Mouse (Mus musculus) adrenal gland, adult 8-10 months (tissue): ENCODE data around the gene Hormad2. TPM values are rescaled to one million over a fixed set of nuclear protein-coding genes. Genes with fewer than 3 reads are reported as not detected.

Experiments
- DNase-seq: peaks from one replicate; pipeline ENCODE4 v3.0.0; 2022
- total RNA-seq, 4 experiments: library from RNA; stranded (reverse); gene quantifications; 2 replicates each; pipeline ENCODE4 v1.2.4; 2022

Hormad2 gene
- total RNA-seq, 4 experiments from 2014 or later, result 0.62 to 1.9 (median 1.5) TPM; not detected in 1

DNA sequence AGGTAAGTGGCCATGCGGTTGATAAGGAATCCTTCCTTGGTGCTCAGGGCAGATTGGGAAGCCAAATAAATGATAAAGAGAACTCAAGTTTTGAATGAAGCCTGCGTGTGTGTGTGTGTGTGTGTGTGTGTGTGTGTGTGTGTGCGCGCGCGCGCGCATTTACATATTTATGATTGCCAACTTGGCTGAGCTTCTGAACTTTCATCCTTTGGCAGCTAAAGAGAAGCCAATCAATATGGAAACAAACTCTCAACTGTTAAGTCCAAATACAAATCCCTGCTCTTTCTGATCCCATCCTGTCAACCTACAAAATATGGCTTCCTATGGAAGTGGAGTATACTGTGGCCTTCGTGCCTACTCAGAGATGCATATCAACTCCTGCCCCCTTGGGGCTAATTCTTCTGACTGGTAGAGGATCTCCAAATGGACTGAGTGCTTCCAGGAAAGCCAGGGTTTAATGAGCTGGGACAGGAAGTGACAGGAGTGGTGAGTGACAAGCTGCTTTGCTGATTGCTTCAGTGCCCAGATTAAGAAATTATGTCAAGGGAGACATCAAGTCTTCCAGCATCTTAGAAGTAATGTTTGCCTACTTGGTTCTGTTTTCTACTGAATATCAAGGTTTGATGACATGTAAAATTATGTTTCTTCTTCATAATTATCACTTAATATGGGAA is 5.4 kb upstream of the Hormad2 start:
- DNase-seq, result no peak

DNA sequence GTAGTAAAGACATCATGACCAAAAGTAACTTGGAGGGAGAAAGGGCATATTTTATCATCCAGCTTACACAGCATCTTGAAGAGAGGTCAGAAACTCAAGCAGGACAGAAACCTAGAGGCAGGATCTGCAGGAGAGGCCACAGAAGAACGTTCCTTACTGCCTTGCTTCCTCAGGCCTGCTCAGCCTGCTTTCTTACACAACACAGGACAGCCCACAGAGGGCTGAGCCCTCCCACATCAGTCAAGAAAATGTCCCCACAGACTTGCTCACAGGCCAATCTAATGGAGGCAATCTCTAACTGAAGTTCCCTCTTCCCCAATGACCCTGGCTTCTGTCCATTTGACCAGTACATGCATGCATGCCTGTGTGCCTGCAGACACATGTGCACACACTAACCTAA is 1.4 kb upstream of the Hormad2 start:
- DNase-seq, result no peak

DNA sequence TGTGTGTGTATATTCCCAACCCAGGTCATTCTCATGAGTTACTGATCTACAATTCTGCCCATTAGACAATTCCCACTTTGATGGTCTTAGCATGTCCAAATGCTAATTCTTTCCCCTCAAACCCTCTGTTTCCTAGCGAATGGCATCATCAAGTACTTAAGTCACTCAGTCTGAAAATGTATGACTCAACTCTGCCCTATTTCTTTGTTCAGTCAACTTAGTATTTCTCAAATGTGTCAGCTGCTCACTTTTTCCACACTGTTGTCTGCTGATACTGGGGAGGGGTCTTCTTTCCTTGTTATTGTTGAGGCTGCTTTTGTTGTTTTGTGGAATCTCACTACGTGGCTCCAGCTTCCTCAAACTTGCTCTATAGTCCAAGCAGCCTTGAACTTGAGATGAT is 2.7 kb downstream of the Hormad2 start:
- no peak for DNase-seq

DNA sequence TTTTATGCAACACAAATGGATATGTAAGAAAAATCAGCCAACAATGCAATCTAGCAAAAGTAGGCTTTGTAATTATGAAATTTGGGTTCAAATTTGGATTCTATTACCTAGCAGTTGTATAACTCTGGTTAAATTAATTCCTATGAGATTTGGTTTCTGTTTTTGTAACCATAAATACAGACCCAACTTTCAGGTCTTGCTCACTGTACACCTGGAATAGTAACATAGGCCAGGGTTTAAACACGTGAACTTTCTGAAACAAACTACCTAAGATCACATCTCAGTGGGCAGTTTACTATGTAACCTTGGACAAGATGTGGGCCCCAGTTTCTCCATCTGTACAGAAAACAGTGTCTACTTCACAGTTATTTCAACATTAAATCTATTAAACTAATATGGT is 3.6 kb downstream of the Hormad2 start:
- no peak for DNase-seq

DNA sequence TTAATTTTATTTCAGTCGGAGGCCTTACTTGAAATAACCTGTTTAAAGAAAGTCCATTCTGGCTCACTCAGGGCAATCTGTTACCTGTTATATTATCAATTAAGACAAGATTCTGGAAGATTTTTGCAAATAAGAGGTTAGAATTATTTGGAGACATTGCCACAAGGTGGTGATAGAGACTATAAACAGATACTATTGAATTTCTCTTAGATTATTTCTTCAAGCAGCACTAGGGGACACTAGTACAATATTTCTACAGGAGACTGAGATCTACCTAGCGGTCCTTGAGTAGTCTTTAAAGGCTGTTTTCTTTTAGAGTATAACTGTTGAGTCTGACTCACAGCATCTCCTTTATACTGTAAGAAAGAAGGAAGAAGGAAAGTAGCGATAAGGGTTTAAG is 4.3 kb downstream of the Hormad2 start:
- no peak for DNase-seq

DNA sequence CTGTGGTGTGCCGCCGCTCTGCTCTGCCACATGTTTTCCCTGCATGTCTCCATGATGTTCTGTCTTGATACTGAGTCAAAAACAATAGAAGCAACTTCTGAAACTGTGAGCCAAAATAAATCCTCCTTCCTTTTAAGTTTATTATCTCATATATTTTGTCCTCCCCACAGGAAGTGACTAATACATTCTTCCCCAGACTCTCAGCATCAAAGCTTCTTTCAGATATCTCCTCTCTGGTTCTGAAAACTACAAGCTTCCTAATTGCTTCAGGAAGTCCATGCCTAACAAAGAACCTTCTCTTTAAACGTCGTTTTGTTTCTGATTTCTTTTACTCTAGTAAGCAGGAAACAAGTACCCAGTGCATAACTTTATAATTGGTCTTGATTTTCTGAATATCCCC is 6.4 kb downstream of the Hormad2 start:
- no peak for DNase-seq

DNA sequence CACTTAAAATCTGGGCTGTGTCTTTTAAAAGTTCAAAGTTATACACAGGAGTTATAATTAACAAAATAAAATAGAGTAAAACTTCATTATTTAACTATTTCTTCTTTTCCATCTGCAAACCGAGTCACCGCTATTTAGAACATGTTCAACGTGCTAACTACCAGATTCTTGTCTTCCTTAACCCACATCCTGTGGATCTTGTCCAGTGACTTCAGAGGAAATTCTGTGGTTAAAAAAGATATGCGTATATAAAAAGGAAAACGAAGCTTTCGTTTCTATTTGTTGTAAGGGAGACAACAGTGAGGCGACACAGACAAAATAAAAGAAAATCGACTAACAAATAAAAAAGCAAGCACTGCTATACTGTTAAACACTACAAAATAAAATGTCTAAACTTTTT is 17.1 kb downstream of the Hormad2 start:
- no peak for DNase-seq

DNA sequence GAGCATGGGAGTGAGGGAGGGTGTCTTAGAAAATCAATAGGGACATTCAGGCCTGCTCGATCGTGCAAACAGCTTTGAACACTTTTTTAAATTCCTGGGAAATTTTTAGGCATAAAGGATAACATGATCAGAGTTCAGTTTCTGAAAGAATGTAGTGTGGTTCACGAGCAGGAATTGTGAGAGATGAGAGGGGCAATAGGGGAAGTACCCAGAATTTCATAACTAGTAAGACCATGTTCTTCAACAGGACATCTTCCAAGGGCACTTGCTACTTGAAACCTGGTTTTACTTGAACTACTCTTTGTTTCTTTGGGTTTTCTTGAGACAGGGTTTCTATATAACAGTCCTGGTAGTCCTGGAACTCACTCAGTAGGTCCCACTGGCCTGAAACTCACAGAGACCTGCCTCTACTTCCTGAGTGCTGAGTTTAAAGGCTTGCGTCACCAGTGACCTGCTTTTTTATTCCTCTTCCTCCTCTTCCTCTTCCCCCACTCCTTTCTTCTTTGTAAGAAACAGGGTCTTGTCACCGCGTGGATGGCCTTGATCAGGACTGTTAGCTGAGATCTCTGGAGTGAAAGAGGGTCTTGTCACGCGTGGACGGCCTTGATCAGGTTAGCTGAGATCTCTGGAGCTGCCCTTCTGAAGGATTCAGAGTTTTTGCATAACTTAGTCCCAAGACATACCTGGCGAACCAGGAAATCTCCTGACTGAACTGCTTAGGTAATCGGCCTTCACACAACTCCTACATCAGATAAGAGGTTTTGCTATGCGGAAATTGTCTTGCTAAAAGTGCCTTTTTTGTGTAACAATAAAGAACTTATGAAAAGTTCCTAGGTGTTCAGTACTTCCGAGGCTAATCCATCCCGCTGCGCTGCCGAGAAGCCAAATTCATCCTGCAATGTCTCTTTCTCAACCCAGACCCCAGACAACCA is 18.1 kb downstream of the Hormad2 start:
- DNase-seq, result no peak

DNA sequence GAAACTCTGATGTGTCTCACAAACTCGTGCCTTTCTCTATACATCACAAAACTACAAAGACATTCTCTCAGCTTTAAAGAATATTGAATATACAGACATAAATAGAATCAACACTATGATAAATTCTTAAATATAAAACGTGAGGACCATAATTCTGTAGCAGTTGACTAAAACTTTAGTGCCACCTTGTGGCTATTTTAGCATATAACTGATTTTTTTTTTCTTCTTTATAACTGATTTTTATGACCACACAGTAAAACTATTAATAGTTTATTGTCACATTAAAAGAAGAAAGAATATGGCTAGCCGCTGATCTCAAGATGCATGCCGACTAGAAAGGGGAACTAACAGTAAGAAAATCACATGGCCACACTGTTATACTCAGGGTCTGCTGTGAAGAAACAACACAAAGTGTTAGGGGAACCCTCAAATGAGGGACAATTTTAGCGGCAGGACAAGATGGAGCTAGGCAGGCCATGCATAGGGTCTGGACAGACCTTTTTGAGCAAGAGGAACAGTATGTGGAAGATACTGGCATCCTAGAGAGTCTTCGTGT is 18.9 kb downstream of the Hormad2 start:
- no peak for DNase-seq

DNA sequence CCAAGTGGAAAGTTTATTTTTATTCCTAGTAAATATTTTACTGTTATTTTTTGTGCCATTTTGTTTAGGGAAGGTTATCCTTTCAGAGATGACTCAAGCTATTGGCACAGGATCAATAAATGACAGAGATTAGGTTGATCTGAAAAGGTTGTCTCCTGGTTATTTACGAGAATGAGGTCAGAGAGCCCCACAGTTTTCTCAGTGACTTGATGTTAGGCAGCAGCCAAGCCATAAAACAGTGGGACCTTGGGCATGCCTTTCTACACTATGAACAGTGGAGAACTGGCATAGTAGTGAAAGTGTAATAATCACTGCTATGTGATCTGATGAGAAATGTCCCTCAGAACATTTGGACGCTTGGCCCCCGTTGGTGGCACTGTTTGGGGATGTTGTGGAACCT is 22.9 kb downstream of the Hormad2 start:
- peak; percentile 25 for DNase-seq

DNA sequence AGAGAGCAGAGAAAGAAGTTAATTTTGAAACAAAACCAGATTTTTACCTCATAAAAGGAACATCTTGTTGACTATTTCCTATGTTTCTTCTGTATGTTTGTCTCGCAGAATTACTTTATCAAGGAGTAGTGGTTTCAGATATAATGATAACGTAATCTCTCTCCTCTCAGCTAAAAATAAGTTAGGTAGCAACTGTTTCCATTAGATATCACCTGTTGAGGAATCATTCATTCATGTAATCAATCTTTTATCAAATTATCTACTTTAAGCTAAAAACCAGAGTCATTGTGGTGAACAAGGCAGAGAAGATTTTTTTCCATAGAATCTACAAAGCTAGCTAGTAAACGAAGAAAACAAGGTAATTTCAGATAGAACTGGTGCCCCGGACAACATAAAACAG is 28.6 kb downstream of the Hormad2 start:
- no peak for DNase-seq

DNA sequence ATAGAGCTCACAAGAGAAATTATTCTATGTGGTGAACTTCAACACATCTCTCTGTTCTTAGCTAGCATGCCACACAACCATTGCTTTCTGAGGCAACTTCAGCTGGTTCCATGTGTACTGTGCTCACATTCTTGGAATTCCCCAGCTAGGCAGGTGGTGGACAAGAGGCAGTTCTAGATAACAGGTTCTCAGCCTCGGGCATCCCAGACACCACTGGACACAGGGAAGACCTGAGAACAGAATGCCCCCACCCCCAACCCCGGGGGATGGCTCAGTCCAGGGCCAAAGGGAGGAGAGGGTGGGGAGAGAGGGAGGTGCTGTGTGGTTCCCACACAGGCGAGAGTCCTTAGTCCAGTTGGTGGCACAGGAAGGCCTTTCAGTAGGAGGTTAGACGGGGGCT is 36.6 kb downstream of the Hormad2 start:
- no peak for DNase-seq

DNA sequence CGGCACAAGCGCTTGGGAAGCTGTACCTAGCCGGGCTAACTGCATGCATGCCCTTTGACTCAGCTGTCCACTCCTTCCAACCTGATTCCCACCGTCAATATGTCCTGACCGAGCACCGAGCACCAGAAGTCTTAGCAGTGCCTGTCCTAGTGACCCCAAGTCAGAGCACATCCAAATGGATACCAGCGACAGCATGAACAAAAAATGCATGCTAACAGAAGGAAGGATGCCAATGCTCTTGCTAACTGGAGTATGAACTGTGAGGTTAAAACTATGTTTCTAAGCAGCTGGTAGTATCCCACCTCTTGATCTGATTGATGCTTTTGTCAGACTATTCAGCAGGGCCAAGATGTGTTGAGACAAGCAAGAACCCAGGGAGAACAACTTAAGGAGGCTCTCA is 37.5 kb downstream of the Hormad2 start:
- DNase-seq, result no peak

DNA sequence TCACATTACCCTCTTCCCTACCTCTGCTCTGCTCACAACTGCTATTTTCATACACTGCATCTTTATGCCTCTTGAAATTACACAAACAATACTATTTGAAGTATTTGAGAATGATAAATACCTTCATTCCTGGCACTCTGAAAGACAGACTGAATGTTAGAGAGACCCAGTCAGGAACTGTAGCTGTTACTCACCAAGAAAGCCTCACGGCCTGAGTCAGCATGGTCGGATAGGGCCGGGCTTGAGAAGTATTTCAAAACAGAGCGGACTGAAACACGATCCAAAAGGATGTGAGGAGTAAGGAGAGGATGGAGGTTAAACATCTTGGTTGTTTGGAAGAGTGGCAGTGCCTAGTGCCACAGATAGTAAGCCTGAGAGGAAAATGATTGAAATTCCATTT is 39.7 kb downstream of the Hormad2 start:
- DNase-seq, result no peak

DNA sequence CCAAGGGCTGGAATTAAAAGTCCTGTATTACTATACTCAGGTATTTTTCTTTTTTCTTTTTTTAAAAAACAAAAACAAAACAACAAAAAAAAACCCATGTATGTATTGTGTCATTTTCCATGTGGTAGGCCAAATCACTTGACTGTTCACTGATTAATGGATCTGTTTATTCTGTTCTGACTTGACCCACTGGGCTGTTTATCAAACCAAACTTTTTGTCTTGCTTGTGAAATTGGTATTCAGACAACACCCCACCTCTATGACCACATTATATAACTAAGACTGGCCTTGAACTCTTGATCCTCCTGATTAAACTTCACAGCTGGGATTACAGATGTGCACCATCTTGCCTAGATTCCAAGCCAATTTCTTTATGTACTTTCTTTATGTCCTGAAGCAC is 46.7 kb downstream of the Hormad2 start:
- no peak for DNase-seq

DNA sequence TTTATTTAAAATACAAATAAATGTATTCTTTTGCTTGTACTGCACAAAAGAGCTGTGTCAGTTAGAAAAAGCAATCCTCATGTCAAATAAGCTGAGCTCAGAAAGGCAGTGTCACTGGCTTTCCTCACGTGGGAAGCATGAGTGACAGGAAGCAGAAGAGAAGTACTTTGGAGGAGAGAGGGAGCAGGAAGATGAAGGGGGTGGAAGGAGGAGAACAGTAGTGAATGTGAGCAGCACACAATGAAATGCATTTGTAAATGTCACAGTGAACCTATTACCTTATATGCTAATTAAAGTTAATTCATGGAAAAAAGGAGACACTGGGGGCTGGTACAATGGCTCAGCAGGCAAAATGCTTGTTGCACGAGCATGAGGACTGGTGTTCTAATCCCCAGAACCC is 52.9 kb downstream of the Hormad2 start:
- no peak for DNase-seq

DNA sequence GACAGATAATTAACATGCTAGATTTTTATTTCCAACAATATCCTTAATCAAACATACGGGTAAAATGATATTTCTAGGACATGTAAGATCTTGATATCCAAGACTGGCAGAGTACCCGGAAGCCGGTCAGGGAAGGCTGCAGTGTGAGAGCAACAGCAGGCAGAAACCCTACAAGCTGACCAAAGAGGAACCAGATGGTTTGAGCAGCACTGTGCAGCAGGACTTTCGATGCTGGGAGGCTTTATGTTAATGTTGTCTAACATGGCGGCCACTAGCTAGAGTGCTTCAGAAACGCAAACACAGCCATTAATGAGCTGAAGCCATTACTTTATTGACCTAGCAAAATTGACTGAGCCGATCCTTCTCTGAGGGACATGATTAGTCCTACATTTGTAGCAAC is 58.6 kb downstream of the Hormad2 start:
- no peak for DNase-seq

DNA sequence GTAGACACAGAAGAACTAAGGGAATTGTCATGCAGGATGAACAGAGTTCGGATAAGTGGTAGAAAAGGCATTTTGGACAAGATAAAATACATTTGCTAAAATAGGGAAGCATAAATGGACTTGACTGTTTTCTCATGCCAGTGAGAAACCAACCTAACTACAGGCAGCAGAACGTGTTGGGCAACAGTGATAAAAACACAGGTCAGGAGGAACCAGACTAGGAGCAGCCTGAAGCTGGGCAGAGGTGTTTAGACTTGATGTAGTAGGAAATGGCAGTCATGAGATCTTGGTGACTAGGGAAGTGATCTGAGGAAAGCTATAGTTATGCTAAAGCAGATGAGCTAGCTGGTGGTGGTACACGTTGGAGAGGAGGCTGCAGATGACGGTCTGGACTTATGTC is 61.0 kb downstream of the Hormad2 start:
- DNase-seq, result no peak

DNA sequence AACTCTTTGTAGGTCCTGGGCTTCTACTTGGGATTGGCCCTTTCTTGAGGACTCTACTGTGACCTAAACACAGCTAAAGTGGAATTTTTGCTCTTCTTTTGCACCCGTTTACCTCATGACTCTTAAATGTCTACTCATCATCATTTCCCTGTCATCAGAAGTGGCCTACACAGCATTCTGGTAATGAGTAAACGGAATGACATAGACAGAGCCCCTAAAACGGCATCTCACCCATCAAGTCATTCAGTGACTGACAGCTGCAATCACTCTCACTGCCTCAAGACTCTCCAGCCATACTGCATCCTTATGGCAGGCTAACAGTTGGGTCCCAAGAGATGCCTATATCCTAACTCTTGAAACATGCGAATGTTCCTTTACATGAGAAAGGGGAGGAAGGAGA is 74.5 kb downstream of the Hormad2 start:
- no peak for DNase-seq

DNA sequence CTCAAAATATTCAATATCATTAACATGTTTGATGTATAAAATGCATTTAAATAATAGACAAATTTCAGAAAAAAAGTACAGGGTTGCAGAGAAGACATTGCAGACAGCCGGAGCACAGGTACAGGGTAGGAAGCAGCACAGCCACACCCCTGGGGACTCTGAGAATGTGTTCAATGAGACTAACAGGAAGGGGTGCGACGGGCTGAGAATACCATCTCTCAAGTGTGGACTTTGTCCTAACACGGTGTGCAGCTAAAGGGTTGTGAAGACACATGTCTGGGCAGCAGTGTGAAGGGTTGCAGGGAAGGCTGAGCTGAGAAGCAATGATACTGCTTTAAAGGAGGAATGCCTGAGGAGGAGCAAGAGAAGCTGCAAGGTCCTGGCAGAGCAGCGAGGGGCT is 85.5 kb downstream of the Hormad2 start:
- DNase-seq, result no peak

DNA sequence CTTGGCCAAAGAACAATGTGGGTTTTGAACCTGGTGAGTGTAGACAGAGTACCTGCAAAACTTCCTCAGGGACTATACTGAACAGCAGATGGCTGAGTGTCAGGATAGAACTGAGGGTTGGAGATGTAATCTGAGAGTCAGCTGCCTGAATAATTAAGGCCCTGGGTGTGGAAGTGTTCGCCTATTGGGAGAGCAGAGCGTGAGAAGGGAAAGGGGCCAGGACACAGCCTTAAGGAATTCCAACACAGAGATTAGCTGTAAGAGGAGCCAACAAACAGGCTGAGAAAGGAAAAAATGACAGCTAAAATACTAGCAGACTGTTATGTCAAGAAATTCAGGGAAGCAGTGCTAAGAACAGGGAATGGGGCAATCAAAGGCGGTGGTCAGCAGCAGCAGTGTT is 88.3 kb downstream of the Hormad2 start:
- DNase-seq, result no peak

DNA sequence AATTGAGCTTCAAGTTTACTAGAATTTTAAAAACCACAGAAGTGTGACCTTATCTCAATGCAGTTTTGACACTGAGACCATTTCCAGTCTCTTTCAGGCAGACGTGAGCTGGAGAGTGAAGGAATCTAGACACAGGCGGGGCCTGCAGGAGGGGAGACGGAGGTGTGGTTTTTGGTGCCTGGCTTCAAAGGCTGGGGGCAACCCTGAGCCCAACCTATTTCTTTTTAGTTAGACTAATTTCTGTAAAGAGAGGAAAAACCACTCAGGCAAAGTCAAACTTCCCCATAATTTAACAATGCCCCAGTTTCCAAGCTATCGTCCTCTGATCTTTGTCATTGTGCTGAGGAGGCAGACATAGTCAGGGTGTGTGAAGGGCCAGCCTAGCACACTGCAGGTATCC is 97.0 kb downstream of the Hormad2 start:
- DNase-seq, result no peak

DNA sequence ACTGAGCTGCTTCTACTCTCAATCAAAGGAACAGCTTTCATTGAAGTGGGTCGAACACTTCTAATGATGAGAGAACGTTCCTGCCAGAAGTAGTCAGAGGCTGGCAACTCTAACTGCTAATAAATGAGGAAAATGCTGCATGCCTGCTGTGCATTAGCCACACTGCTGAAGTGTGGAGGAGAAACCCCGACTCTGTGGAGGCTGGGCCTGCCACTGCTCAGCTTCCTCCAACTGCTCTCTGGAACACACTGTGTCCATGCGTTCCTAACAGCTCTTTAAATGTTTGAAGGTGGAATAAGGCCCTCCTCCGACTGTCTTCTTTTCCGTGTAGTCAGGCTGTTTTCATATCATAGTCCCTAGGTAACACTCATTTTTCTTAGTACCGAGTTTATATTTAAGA is 98.9 kb downstream of the Hormad2 start:
- DNase-seq, result no peak
